Mouse (Mus musculus) stomach, embryonic 16.5 days (tissue): ENCODE measurements around the gene Tent2. TPM values are rescaled to one million over a fixed set of nuclear protein-coding genes. Genes with fewer than 3 reads are reported as not detected.

ENCODE experiments used
- ATAC-seq: fragments of 200-750 bp; cut with Nextera tagmentation; 2 replicates; pipeline ENCODE4 v1.8.0; 2017; ENCODE audit warnings: moderate number of reproducible peaks, moderate TSS enrichment; ENCODE audit not compliant: insufficient read depth, low FRiP score
- H3K27ac ChIP-seq: fragments of 300-500 bp; sonication (generic); 2 replicates; pipeline ENCODE4 v1.5.1; 2014; ENCODE audit warnings: low read length
- H3K27me3 ChIP-seq: fragments of 300-500 bp; sonication (generic); 2 replicates; pipeline ENCODE4 v1.6.1; 2014; ENCODE audit warnings: low read length, control low read depth, mixed read lengths; ENCODE audit not compliant: control insufficient read depth, insufficient read depth
- H3K36me3 ChIP-seq: fragments of 300-500 bp; sonication (generic); 2 replicates; pipeline ENCODE4 v1.6.1; 2014; ENCODE audit warnings: low read length; ENCODE audit not compliant: control insufficient read depth, insufficient read depth
- H3K4me1 ChIP-seq: fragments of 300-500 bp; sonication (generic); 2 replicates; pipeline ENCODE4 v1.6.1; 2014; ENCODE audit warnings: low read length, control low read depth, mixed read lengths; ENCODE audit not compliant: control insufficient read depth, insufficient read depth
- H3K4me2 ChIP-seq: fragments of 300-500 bp; sonication (generic); 2 replicates; pipeline ENCODE4 v1.6.1; 2014; ENCODE audit warnings: low read depth, low read length, mixed read lengths
- H3K4me3 ChIP-seq: fragments of 300-500 bp; sonication (generic); replicated peaks from 2 replicates; pipeline ENCODE4 v1.5.1; 2014; ENCODE audit warnings: mild to moderate bottlenecking, low read length
- H3K9ac ChIP-seq: fragments of 300-500 bp; sonication (generic); 2 replicates; pipeline ENCODE4 v1.6.1; 2014; ENCODE audit warnings: low read length
- H3K9me3 ChIP-seq: fragments of 300-500 bp; sonication (generic); replicated peaks from 2 replicates; pipeline ENCODE4 v1.6.1; 2016; ENCODE audit warnings: low read length, control low read depth; ENCODE audit not compliant: control insufficient read depth
- WGBS: fragments of 180-500 bp; shearing (Covaris S2); extraction: QIAGEN DNeasy Blood & Tissue Kit; methylation state at CpG from one replicate; pipeline ENCODE4 v1.1.7; 2014; 5-methylcytosine and 5-hydroxymethylcytosine counted together
- polyA plus RNA-seq: library from polyadenylated mRNA; unstranded; fragments of >200 nt; fragmentation: Nextera tagmentation; extraction: Ambion mirVana; gene quantifications from 2 replicates; pipeline ENCODE4 v1.2.1, GENCODE M21; 2015

Gene Tent2
- polyA plus RNA-seq, 1 experiment from 2014 or later, result 48.6 TPM

- Histone ChIP-seq H3K27ac (no peak overlapping the region), H3K4me1 (no peaks in the 10 kb centered on the region), H3K9me3 (no peaks in the 10 kb centered on the region), H3K9ac (no peak overlapping the region), H3K27me3 (no peaks in the 10 kb centered on the region), H3K36me3 (no peaks in the 10 kb centered on the region), H3K4me3 (no peak overlapping the region), H3K4me2 (no peak overlapping the region)
- no peak for ATAC-seq
- WGBS, result 74% methylated on average over 2 of the region's 2 CpGs
Observed at GRCm38 (mm10) chr13:93135501-93135900, 56.7 kb downstream of the Tent2 start.

- Histone ChIP-seq H3K27ac (no peak overlapping the region), H3K4me1 (no peaks in the 10 kb centered on the region), H3K9me3 (no peaks in the 10 kb centered on the region), H3K4me3 (no peak overlapping the region), H3K4me2 (no peak overlapping the region), H3K27me3 (no peaks in the 10 kb centered on the region), H3K9ac (no peak overlapping the region), H3K36me3 (no peaks in the 10 kb centered on the region)
- no peak for ATAC-seq
- 88% methylated on average over 3 of the region's 3 CpGs for WGBS
Observed at GRCm38 (mm10) chr13:93130674-93131073, 61.5 kb downstream of the Tent2 start.

- no peak overlapping the region for H3K4me3 ChIP-seq
- no peak overlapping the region for H3K4me2 ChIP-seq
- no peak overlapping the region for H3K27ac ChIP-seq
- H3K9me3 ChIP-seq, result no peaks in the 10 kb centered on the region
- no peak for ATAC-seq
- H3K36me3 ChIP-seq, result no peaks in the 10 kb centered on the region
- 87% methylated on average over 5 of the region's 5 CpGs for WGBS
- H3K4me1 ChIP-seq, result no peaks in the 10 kb centered on the region
- H3K27me3 ChIP-seq, result no peaks in the 10 kb centered on the region
- H3K9ac ChIP-seq, result no peak overlapping the region
Observed at GRCm38 (mm10) chr13:93128961-93129360, 63.2 kb downstream of the Tent2 start.

- no peak overlapping the region for H3K9ac ChIP-seq
- H3K27ac ChIP-seq, result no peak overlapping the region
- no peak overlapping the region for H3K4me3 ChIP-seq
- H3K4me1 ChIP-seq, result no peaks in the 10 kb centered on the region
- H3K9me3 ChIP-seq, result no peaks in the 10 kb centered on the region
- no peaks in the 10 kb centered on the region for H3K27me3 ChIP-seq
- H3K36me3 ChIP-seq, result no peaks in the 10 kb centered on the region
- 67% methylated on average over 8 of the region's 8 CpGs for WGBS
- H3K4me2 ChIP-seq, result no peak overlapping the region
- ATAC-seq, result no peak
Observed at GRCm38 (mm10) chr13:93128111-93128860, 63.9 kb downstream of the Tent2 start.

- no peaks in the 10 kb centered on the region for H3K4me1 ChIP-seq
- no peaks in the 10 kb centered on the region for H3K36me3 ChIP-seq
- H3K27ac ChIP-seq, result no peak overlapping the region
- 91% methylated on average over 9 of the region's 9 CpGs for WGBS
- H3K4me3 ChIP-seq, result no peak overlapping the region
- ATAC-seq, result no peak
- H3K4me2 ChIP-seq, result no peak overlapping the region
- H3K9ac ChIP-seq, result no peak overlapping the region
- H3K9me3 ChIP-seq, result no peaks in the 10 kb centered on the region
- H3K27me3 ChIP-seq, result no peaks in the 10 kb centered on the region
Observed at GRCm38 (mm10) chr13:93122321-93122720, 69.9 kb downstream of the Tent2 start.

GRCm38 (mm10) chr13:93117241-93117640 is 74.9 kb downstream of the Tent2 start:
- H3K4me2 ChIP-seq, result no peak overlapping the region
- ATAC-seq, result 0 out of 2 replicates have a peak, but pooled peaks have one; percentile 56
- H3K9ac ChIP-seq, result no peak overlapping the region
- peaks cover 3% of the 10 kb centered on the region; the same call in 1 of the 2 replicates for H3K9me3 ChIP-seq
- H3K4me3 ChIP-seq, result no peak overlapping the region
- H3K27me3 ChIP-seq, result no peaks in the 10 kb centered on the region
- no peaks in the 10 kb centered on the region for H3K4me1 ChIP-seq
- H3K36me3 ChIP-seq, result no peaks in the 10 kb centered on the region
- H3K27ac ChIP-seq, result no peak overlapping the region
- 60% methylated on average over 7 of the region's 7 CpGs for WGBS

- no peaks in the 10 kb centered on the region for H3K9me3 ChIP-seq
- H3K4me1 ChIP-seq, result no peaks in the 10 kb centered on the region
- H3K9ac ChIP-seq, result no peak overlapping the region
- no peaks in the 10 kb centered on the region for H3K36me3 ChIP-seq
- ATAC-seq, result no peak
- no peak overlapping the region for H3K4me3 ChIP-seq
- H3K4me2 ChIP-seq, result no peak overlapping the region
- H3K27ac ChIP-seq, result no peak overlapping the region
- no peaks in the 10 kb centered on the region for H3K27me3 ChIP-seq
- 70% methylated on average over 4 of the region's 4 CpGs for WGBS
Observed at GRCm38 (mm10) chr13:93102340-93103090, 89.7 kb downstream of the Tent2 start.

- ATAC-seq, result no peak
- no peaks in the 10 kb centered on the region for H3K9me3 ChIP-seq
- 91% methylated on average over 3 of the region's 3 CpGs for WGBS
- H3K4me1 ChIP-seq, result no peaks in the 10 kb centered on the region
- H3K4me2 ChIP-seq, result no peak overlapping the region
- no peak overlapping the region for H3K27ac ChIP-seq
- H3K36me3 ChIP-seq, result no peaks in the 10 kb centered on the region
- no peak overlapping the region for H3K9ac ChIP-seq
- no peaks in the 10 kb centered on the region for H3K27me3 ChIP-seq
- no peak overlapping the region for H3K4me3 ChIP-seq
Observed at GRCm38 (mm10) chr13:93098596-93098995, 93.6 kb downstream of the Tent2 start.

GRCm38 (mm10) chr13:93096643-93097042 is 95.5 kb downstream of the Tent2 start:
- no peak overlapping the region for H3K4me2 ChIP-seq
- 95% methylated on average over 6 of the region's 6 CpGs for WGBS
- no peaks in the 10 kb centered on the region for H3K4me1 ChIP-seq
- H3K27me3 ChIP-seq, result no peaks in the 10 kb centered on the region
- H3K9me3 ChIP-seq, result no peaks in the 10 kb centered on the region
- H3K4me3 ChIP-seq, result no peak overlapping the region
- H3K36me3 ChIP-seq, result no peaks in the 10 kb centered on the region
- no peak overlapping the region for H3K27ac ChIP-seq
- ATAC-seq, result no peak
- H3K9ac ChIP-seq, result no peak overlapping the region
